Mouse (Mus musculus) effector memory CD4-positive, alpha-beta T cell, adult 7 months (primary cell): ENCODE results near the gene Kmt5a. TPM values are rescaled to one million over a fixed set of nuclear protein-coding genes. Genes with fewer than 3 reads are reported as not detected.

Experiments
- polyA plus RNA-seq: library from polyadenylated mRNA; unstranded; fragments of 100-300 nt; shearing (Covaris generic); gene quantifications from one replicate; pipeline ENCODE4 v1.2.1, GENCODE M21; 2017

The Kmt5a gene
- 71.8 TPM for polyA plus RNA-seq

DNA sequence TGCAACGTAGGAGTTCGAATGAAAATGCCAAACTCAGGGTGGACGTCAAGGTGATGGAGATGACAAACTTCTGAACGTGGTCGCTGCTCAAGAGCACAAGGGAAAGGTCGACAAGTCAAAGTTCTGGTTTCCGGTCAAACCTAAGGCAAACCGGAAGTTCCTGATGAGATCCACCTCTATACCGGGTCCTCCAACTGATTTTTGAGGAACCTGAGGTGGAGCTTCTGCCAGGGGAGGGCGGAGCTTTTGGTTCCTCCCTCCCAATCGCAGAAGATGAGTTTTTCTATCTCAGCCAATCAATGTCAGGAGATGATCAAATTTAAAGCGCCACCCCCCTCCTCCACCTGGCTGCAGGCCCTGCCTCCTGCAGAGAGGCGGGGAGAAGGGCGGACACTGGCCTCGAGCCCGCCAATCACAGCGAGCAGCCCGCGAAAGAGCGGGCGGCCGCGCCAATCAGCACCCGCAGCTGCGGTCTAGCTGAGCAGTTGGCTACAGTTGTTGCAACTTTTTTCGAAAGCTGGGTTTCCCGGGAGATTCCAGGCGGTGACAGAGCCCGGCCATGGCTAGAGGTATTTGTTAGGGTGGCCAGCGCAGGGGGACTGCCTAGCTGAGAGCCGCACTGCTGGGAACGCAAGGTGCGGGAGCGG lies at the start of gene Kmt5a:
Gene Kmt5a, plus strand, starts transcription at position 484 of the 647 bp plus-strand sequence.

GRCm38 (mm10) chr5:124425412-124426259 lies 14.1 kb upstream of the Kmt5a start, which contains the start of gene Sbno1:
Sbno1 (minus strand) TSS chr5:124426001.

GRCm38 (mm10) chr5:124482966-124483654 lies 43.4 kb downstream of the Kmt5a start, which contains the start of gene Snrnp35:
Snrnp35 (plus strand) TSS chr5:124483134.

Other genes starting within 250 kb of the Kmt5a start
- 6.6 TPM for gene Pitpnm2, start 190.2 kb upstream of the Kmt5a start, polyA plus RNA-seq
- 17.5 TPM for gene Mphosph9, start 112.0 kb upstream of the Kmt5a start, polyA plus RNA-seq
- gene 2810006K23Rik, start 111.8 kb upstream of the Kmt5a start, polyA plus RNA-seq: 5.5 TPM
- gene Cdk2ap1, start 76.8 kb upstream of the Kmt5a start, polyA plus RNA-seq: 117 TPM
- gene Sbno1, start 13.9 kb upstream of the Kmt5a start, polyA plus RNA-seq: 98.9 TPM
- gene Rilpl2, start 38.4 kb downstream of the Kmt5a start, polyA plus RNA-seq: 112 TPM
- gene Snrnp35, start 43.2 kb downstream of the Kmt5a start, polyA plus RNA-seq: 9.0 TPM
- gene Rilpl1, start 91.5 kb downstream of the Kmt5a start, polyA plus RNA-seq: 3.9 TPM
- 614 TPM for gene Tmed2, start 100.8 kb downstream of the Kmt5a start, polyA plus RNA-seq
- 14.6 TPM for gene Ddx55, start 112.9 kb downstream of the Kmt5a start, polyA plus RNA-seq
- 21.1 TPM for gene Eif2b1, start 139.2 kb downstream of the Kmt5a start, polyA plus RNA-seq
- 19.6 TPM for gene Gtf2h3, start 139.2 kb downstream of the Kmt5a start, polyA plus RNA-seq
- 83.5 TPM for gene Atp6v0a2, start 188.6 kb downstream of the Kmt5a start, polyA plus RNA-seq